Mouse (Mus musculus) adrenal gland, postnatal 36 days (tissue): Measurements from ENCODE around the gene Tceanc. TPM values are rescaled to one million over a fixed set of nuclear protein-coding genes. Genes with fewer than 3 reads are reported as not detected.
A peak's percentile ranks its signal among the peaks of the same experiment; 100 is the strongest.

Source experiments
- DNase-seq, 2 experiments: peaks; one replicate each; pipeline ENCODE4 v3.0.0; 2021; ENCODE audit warnings: mixed read lengths in 1 of 2
- total RNA-seq, 2 experiments: library from RNA; stranded (reverse); gene quantifications; 2 replicates each; pipeline ENCODE4 v1.2.3; 2021

Gene Tceanc
- total RNA-seq, 2 experiments from 2014 or later, result 2.2 to 8.8 TPM

- DNase-seq, result no peak
Observed at GRCm38 (mm10) chrX:166495052-166495451, 23.3 kb downstream of the Tceanc start.

GRCm38 (mm10) chrX:166479365-166479983 lies 38.9 kb downstream of the Tceanc start, which contains the start of gene Rab9:
Rab9 (minus strand) TSS chrX:166479867.
- peak; percentile 94 to 97 for DNase-seq

GRCm38 (mm10) chrX:166478631-166479364 lies 39.6 kb downstream of the Tceanc start:
- DNase-seq, result peak; percentile 10 to 30

- DNase-seq, result no peak
Observed at GRCm38 (mm10) chrX:166477393-166477792, 41.0 kb downstream of the Tceanc start.

GRCm38 (mm10) chrX:166472612-166473011 lies 45.8 kb downstream of the Tceanc start:
- no peak for DNase-seq

- DNase-seq, result no peak
Observed at GRCm38 (mm10) chrX:166468321-166468720, 50.0 kb downstream of the Tceanc start.

GRCm38 (mm10) chrX:166455525-166455924 lies 62.8 kb downstream of the Tceanc start:
- no peak for DNase-seq

- DNase-seq, result no peak
Observed at GRCm38 (mm10) chrX:166454331-166454730, 64.0 kb downstream of the Tceanc start.

GRCm38 (mm10) chrX:166453532-166453931 lies 64.8 kb downstream of the Tceanc start:
- DNase-seq, result no peak

Other genes with a start within 250 kb of the Tceanc start
- 10 to 100 TPM; 23.4 to 24.4 TPM for gene Trappc2, start 78.0 kb downstream of the Tceanc start, total RNA-seq
- 1 to 10 TPM; 4.5 to 7.8 TPM for gene Ofd1, start 77.9 kb downstream of the Tceanc start, total RNA-seq
- gene Rab9, start 38.7 kb downstream of the Tceanc start, total RNA-seq, result 10 to 100 TPM; 46.2 to 54.3 TPM
- gene Egfl6, start 67.2 kb upstream of the Tceanc start, total RNA-seq, result 10 to 100 TPM; 33.3 to 36.4 TPM